Mouse (Mus musculus) heart, postnatal 0 days (tissue): ENCODE data around the gene Radil. TPM values are rescaled to one million over a fixed set of nuclear protein-coding genes. Genes with fewer than 3 reads are reported as not detected.
A peak's percentile ranks its signal among the peaks of the same experiment; 100 is the strongest.

ENCODE experiments used
- ATAC-seq: fragments of 200-750 bp; cut with Nextera tagmentation; 2 replicates; pipeline ENCODE4 v1.8.0; 2017; ENCODE audit warnings: low read depth, moderate number of reproducible peaks, moderate library complexity; ENCODE audit not compliant: insufficient read depth
- DNase-seq: peaks from one replicate; pipeline ENCODE4 v3.0.0-alpha.2; 2016; ENCODE audit warnings: low spot score
- H3K27ac ChIP-seq: fragments of 300-500 bp; sonication (generic); 2 replicates; pipeline ENCODE4 v1.5.1; 2014; ENCODE audit warnings: low read depth, mild to moderate bottlenecking
- H3K27me3 ChIP-seq: fragments of 300-500 bp; sonication (generic); 2 replicates; pipeline ENCODE4 v1.6.1; 2014; ENCODE audit warnings: low read length, mixed read lengths; ENCODE audit not compliant: control insufficient read depth, insufficient read depth
- H3K36me3 ChIP-seq: fragments of 300-500 bp; sonication (generic); replicated peaks from 2 replicates; pipeline ENCODE4 v1.6.1; 2014; ENCODE audit warnings: low read length, mixed read lengths; ENCODE audit not compliant: control insufficient read depth, insufficient read depth
- H3K4me1 ChIP-seq: fragments of 300-500 bp; sonication (generic); 2 replicates; pipeline ENCODE4 v1.6.1; 2014; ENCODE audit warnings: antibody characterized with exemption; ENCODE audit not compliant: control insufficient read depth, insufficient read depth
- H3K4me2 ChIP-seq: fragments of 300-500 bp; sonication (generic); 2 replicates; pipeline ENCODE4 v1.6.1; 2014; ENCODE audit warnings: low read depth, mild to moderate bottlenecking, low read length, moderate library complexity
- H3K4me3 ChIP-seq: fragments of 300-500 bp; sonication (generic); 2 replicates; pipeline ENCODE4 v1.5.1; 2014; ENCODE audit warnings: low read depth, low read length
- H3K9ac ChIP-seq: fragments of 300-500 bp; sonication (generic); replicated peaks from 2 replicates; pipeline ENCODE4 v1.6.1; 2014; ENCODE audit warnings: low read depth, low read length, mixed read lengths
- H3K9me3 ChIP-seq: fragments of 300-500 bp; sonication (generic); replicated peaks from 2 replicates; pipeline ENCODE4 v1.6.1; 2016; ENCODE audit warnings: low read length; ENCODE audit not compliant: control insufficient read depth
- CTCF ChIP-seq: IDR thresholded peaks from 2 replicates; pipeline ENCODE4 v1.5.1; 2016; ENCODE audit warnings: antibody characterized with exemption, control low read depth, low read depth
- EP300 ChIP-seq: IDR thresholded peaks from 2 replicates; pipeline ENCODE4 v1.6.1; 2016; ENCODE audit warnings: antibody characterized with exemption, low read depth
- WGBS: fragments of 180-500 bp; shearing (Covaris S2); extraction: QIAGEN DNeasy Blood & Tissue Kit; methylation state at CpG from one replicate; pipeline ENCODE4 v1.1.7; 2014; 5-methylcytosine and 5-hydroxymethylcytosine counted together
- polyA plus RNA-seq: library from polyadenylated mRNA; unstranded; fragments of >200 nt; fragmentation: Nextera tagmentation; extraction: Ambion mirVana; gene quantifications from 2 replicates; pipeline ENCODE4 v1.2.1, GENCODE M21; 2015
- total RNA-seq: library from RNA; depleted of rRNA; stranded (reverse); fragments of >200 nt; gene quantifications from 2 replicates; pipeline ENCODE4 v1.2.3, GENCODE M21; 2014; ENCODE audit warnings: low replicate concordance

Gene Radil
- total and polyA plus RNA-seq, 2 experiments from 2014 or later = 2.9 to 4.3 TPM

- H3K27ac ChIP-seq = peak overlapping the region; percentile 58
- peak overlapping the region; percentile 64 for H3K4me3 ChIP-seq
- no peaks in the 10 kb centered on the region for H3K9me3 ChIP-seq
- H3K4me1 ChIP-seq = peaks cover 14% of the 10 kb centered on the region; the same call in 1 of the 2 replicates
- H3K27me3 ChIP-seq = no peaks in the 10 kb centered on the region
- peak overlapping the region; percentile 96 for H3K4me2 ChIP-seq
- peak; percentile 25 for DNase-seq
- TF ChIP-seq CTCF (no peak), EP300 (no peak)
- H3K9ac ChIP-seq = peak overlapping the region; percentile 39; the same call in 1 of the 2 replicates
- no peaks in the 10 kb centered on the region for H3K36me3 ChIP-seq
- ATAC-seq = peak; percentile 21
- WGBS = 7% methylated on average over 29 of the region's 31 CpGs
Observed at GRCm38 (mm10) chr5:142549961-142550705, 765 bp downstream of the Radil start.

- WGBS = 55% methylated on average over 9 of the region's 9 CpGs
- peak overlapping the region; percentile 58 for H3K27ac ChIP-seq
- peaks cover 19% of the 10 kb centered on the region; the same call in 1 of the 2 replicates for H3K4me1 ChIP-seq
- no peaks in the 10 kb centered on the region for H3K9me3 ChIP-seq
- no peak for DNase-seq
- H3K27me3 ChIP-seq = no peaks in the 10 kb centered on the region
- no peak overlapping the region for H3K4me3 ChIP-seq
- peak overlapping the region; percentile 96; the same call in 1 of the 2 replicates for H3K4me2 ChIP-seq
- no peaks in the 10 kb centered on the region for H3K36me3 ChIP-seq
- no peak for ATAC-seq
- TF ChIP-seq CTCF (no peak), EP300 (no peak)
- H3K9ac ChIP-seq = no peak overlapping the region
Observed at GRCm38 (mm10) chr5:142549441-142549840, 1.5 kb downstream of the Radil start.

GRCm38 (mm10) chr5:142547066-142547465 lies 3.8 kb downstream of the Radil start:
- peaks cover 22% of the 10 kb centered on the region; the same call in 1 of the 2 replicates for H3K4me1 ChIP-seq
- H3K9ac ChIP-seq = no peak overlapping the region
- no peaks in the 10 kb centered on the region for H3K27me3 ChIP-seq
- DNase-seq (no peak), ATAC-seq (no peak)
- H3K4me2 ChIP-seq = no peak overlapping the region
- H3K36me3 ChIP-seq = no peaks in the 10 kb centered on the region
- WGBS = 84% methylated on average over 3 of the region's 3 CpGs
- no peaks in the 10 kb centered on the region for H3K9me3 ChIP-seq
- no peak overlapping the region for H3K4me3 ChIP-seq
- no peak overlapping the region for H3K27ac ChIP-seq
- TF ChIP-seq CTCF (no peak), EP300 (no peak)

- 42% methylated on average over 5 of the region's 5 CpGs for WGBS
- TF ChIP-seq CTCF = no peak
- no peak for TF ChIP-seq EP300
- H3K27ac ChIP-seq = no peak overlapping the region
- H3K4me1 ChIP-seq = peaks cover 22% of the 10 kb centered on the region; the same call in 1 of the 2 replicates
- ATAC-seq (no peak), DNase-seq (no peak)
- no peaks in the 10 kb centered on the region for H3K36me3 ChIP-seq
- no peaks in the 10 kb centered on the region for H3K9me3 ChIP-seq
- no peak overlapping the region for H3K9ac ChIP-seq
- H3K4me2 ChIP-seq = no peak overlapping the region
- no peak overlapping the region for H3K4me3 ChIP-seq
- H3K27me3 ChIP-seq = no peaks in the 10 kb centered on the region
Observed at GRCm38 (mm10) chr5:142546344-142546743, 4.6 kb downstream of the Radil start.

- Histone ChIP-seq H3K27me3 (no peaks in the 10 kb centered on the region), H3K36me3 (no peaks in the 10 kb centered on the region), H3K4me1 (peaks cover 17% of the 10 kb centered on the region; the same call in 1 of the 2 replicates), H3K9me3 (no peaks in the 10 kb centered on the region), H3K4me2 (no peak overlapping the region), H3K27ac (peak overlapping the region; percentile 16; the same call in 1 of the 2 replicates), H3K4me3 (no peak overlapping the region), H3K9ac (no peak overlapping the region)
- 48% methylated on average over 5 of the region's 5 CpGs for WGBS
- ATAC-seq (no peak), DNase-seq (peak; percentile 25)
- TF ChIP-seq CTCF (no peak), EP300 (no peak)
Observed at GRCm38 (mm10) chr5:142545014-142545795, 5.7 kb downstream of the Radil start.
